Mouse (Mus musculus) lung, postnatal 0 days (tissue): ENCODE data around the gene Crhr2.
A peak's percentile ranks its signal among the peaks of the same experiment; 100 is the strongest.

Experiments used
- CTCF ChIP-seq: IDR thresholded peaks from 2 replicates; pipeline ENCODE4 v1.5.1; 2016; ENCODE audit warnings: antibody characterized with exemption, mild to moderate bottlenecking
- EP300 ChIP-seq: IDR thresholded peaks from 2 replicates; pipeline ENCODE4 v1.6.1; 2016; ENCODE audit warnings: antibody characterized with exemption, mild to moderate bottlenecking, control low read depth

DNA sequence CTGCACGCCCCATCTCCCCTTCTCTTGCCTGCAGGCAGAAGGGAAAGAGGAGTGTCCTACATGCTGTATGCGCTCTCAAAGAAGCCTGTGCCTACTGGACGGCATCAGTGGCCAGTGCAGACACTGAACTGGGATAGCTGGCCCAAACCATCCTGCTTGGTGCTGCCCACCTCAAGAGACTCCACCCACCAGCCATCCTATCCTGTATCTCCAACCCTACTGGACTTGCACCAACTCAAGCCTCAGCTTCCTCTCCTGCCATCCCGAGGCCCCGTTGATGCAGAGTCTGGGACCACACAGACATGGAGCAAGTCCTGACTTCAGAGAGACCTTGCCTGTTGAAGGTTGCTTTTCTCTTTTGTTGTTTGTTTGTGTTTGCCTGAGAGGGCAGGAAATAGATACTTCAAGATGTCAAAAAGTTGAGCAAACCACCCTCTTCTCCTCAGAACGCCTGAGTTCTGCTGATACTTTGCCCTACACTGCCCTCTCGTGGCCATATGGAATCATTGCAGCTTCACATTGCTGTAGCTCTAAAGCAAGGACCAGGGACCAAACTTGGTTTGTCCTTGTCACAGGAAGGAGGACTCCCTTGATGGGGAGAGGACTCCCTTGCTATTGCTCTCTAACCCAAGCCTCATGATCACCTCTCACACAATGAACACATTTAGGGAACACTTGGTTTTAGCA is 34.1 kb upstream of the Crhr2 start:
- TF ChIP-seq CTCF (peak; percentile 97), EP300 (no peak)
